Mouse (Mus musculus): ENCODE results near the gene Sec22a. TPM values are rescaled to one million over a fixed set of nuclear protein-coding genes. Genes with fewer than 3 reads are reported as not detected.

Sec22a gene
- polyA plus RNA-seq, 1 experiment from 2014 or later, result 20.0 TPM

DNA sequence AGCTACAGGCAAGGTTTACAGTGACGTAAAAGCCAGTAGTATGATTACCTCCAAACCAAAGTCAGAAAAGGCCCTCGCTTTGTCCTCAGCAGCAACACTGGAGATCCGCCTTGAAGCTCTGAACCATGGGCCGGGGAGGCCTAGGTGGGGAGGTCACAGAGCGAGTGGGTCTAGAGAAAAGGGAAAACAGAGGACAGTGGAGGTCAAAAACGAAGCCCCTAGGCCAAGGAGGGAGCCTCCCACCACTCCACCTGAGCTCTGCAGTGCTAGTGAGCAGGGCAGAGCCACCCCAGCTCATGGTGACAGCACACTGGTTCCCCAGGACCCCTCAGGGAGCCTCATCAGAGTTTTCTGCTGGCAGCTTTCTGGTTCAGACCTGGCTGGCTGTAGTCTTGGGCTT lies 55.7 kb downstream of the Sec22a start:
- H3K4me2 ChIP-seq, result no peak overlapping the region
- no peak for DNase-seq (ENCODE audit: low spot score)
- no peak overlapping the region for H3K4me3 ChIP-seq (ENCODE audit: low read depth, low read length)
- H3K4me1 ChIP-seq (replicated peaks; ENCODE audit: control insufficient read depth, insufficient read depth, low read length), result no peaks in the 10 kb centered on the region
- no peak overlapping the region for H3K27ac ChIP-seq (ENCODE audit: low read depth, low read length)
- no peaks in the 10 kb centered on the region for H3K36me3 ChIP-seq (ENCODE audit: control insufficient read depth, insufficient read depth, low read length)
- 85% methylated on average over 6 of the region's 6 CpGs for WGBS
- H3K9ac ChIP-seq (ENCODE audit: low read depth, low read length), result no peak overlapping the region
- ATAC-seq (replicated peaks; ENCODE audit: low FRiP score), result no peak
- H3K9me3 ChIP-seq (ENCODE audit: control insufficient read depth, low read length), result no peaks in the 10 kb centered on the region
- no peaks in the 10 kb centered on the region for H3K27me3 ChIP-seq (replicated peaks; ENCODE audit: control insufficient read depth, insufficient read depth, low read length)

GRCm38 (mm10) chr16:35307331-35307730 lies 56.4 kb downstream of the Sec22a start:
- Histone ChIP-seq H3K27ac (ENCODE audit: low read depth, low read length) (no peak overlapping the region), H3K9ac (ENCODE audit: low read depth, low read length) (no peak overlapping the region), H3K27me3 (replicated peaks; ENCODE audit: control insufficient read depth, insufficient read depth, low read length) (no peaks in the 10 kb centered on the region), H3K4me2 (no peak overlapping the region), H3K4me3 (ENCODE audit: low read depth, low read length) (no peak overlapping the region), H3K9me3 (ENCODE audit: control insufficient read depth, low read length) (no peaks in the 10 kb centered on the region), H3K36me3 (ENCODE audit: control insufficient read depth, insufficient read depth, low read length) (no peaks in the 10 kb centered on the region), H3K4me1 (replicated peaks; ENCODE audit: control insufficient read depth, insufficient read depth, low read length) (no peaks in the 10 kb centered on the region)
- ATAC-seq (replicated peaks; ENCODE audit: low FRiP score) (no peak), DNase-seq (ENCODE audit: low spot score) (peak; percentile 5)
- 77% methylated on average over 2 of the region's 2 CpGs for WGBS

DNA sequence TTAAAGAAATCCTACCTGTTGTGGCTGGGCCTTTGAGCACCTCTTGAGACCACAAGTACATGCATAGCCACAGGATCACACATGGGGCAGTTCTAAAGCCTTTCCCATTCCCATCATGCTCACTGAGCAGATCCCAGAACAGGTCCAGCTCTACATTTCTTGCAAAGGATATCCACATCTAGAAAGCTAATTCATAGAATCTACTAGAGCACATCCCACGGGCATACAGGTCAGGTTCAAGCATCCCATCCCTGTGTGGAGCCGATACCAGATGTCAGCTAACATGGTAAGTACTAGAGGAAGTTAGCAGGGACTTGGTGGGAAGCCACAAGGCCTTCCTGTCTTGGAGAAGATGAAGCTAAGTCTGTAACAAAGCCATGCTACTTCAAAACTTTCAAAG lies 57.1 kb downstream of the Sec22a start:
- Histone ChIP-seq H3K4me1 (replicated peaks; ENCODE audit: control insufficient read depth, insufficient read depth, low read length) (no peaks in the 10 kb centered on the region), H3K9ac (ENCODE audit: low read depth, low read length) (no peak overlapping the region), H3K27me3 (replicated peaks; ENCODE audit: control insufficient read depth, insufficient read depth, low read length) (no peaks in the 10 kb centered on the region), H3K36me3 (ENCODE audit: control insufficient read depth, insufficient read depth, low read length) (no peaks in the 10 kb centered on the region), H3K9me3 (ENCODE audit: control insufficient read depth, low read length) (no peaks in the 10 kb centered on the region), H3K4me2 (no peak overlapping the region), H3K4me3 (ENCODE audit: low read depth, low read length) (no peak overlapping the region), H3K27ac (ENCODE audit: low read depth, low read length) (no peak overlapping the region)
- 79% methylated on average over 2 of the region's 2 CpGs for WGBS
- DNase-seq (ENCODE audit: low spot score) (peak; percentile 5), ATAC-seq (replicated peaks; ENCODE audit: low FRiP score) (no peak)

- no peak overlapping the region for H3K27ac ChIP-seq (ENCODE audit: low read depth, low read length)
- DNase-seq (ENCODE audit: low spot score) (peak; percentile 22), ATAC-seq (replicated peaks; ENCODE audit: low FRiP score) (no peak)
- no peak overlapping the region for H3K4me2 ChIP-seq
- H3K9ac ChIP-seq (ENCODE audit: low read depth, low read length), result no peak overlapping the region
- H3K9me3 ChIP-seq (ENCODE audit: control insufficient read depth, low read length), result no peaks in the 10 kb centered on the region
- 80% methylated on average over 7 of the region's 7 CpGs for WGBS
- no peaks in the 10 kb centered on the region for H3K36me3 ChIP-seq (ENCODE audit: control insufficient read depth, insufficient read depth, low read length)
- no peaks in the 10 kb centered on the region for H3K4me1 ChIP-seq (replicated peaks; ENCODE audit: control insufficient read depth, insufficient read depth, low read length)
- no peaks in the 10 kb centered on the region for H3K27me3 ChIP-seq (replicated peaks; ENCODE audit: control insufficient read depth, insufficient read depth, low read length)
- no peak overlapping the region for H3K4me3 ChIP-seq (ENCODE audit: low read depth, low read length)
These were observed 58.5 kb downstream of the Sec22a start for GRCm38 (mm10) chr16:35305226-35305625.

GRCm38 (mm10) chr16:35304416-35304815 lies 59.3 kb downstream of the Sec22a start:
- no peaks in the 10 kb centered on the region for H3K27me3 ChIP-seq (replicated peaks; ENCODE audit: control insufficient read depth, insufficient read depth, low read length)
- no peaks in the 10 kb centered on the region for H3K9me3 ChIP-seq (ENCODE audit: control insufficient read depth, low read length)
- no peaks in the 10 kb centered on the region for H3K36me3 ChIP-seq (ENCODE audit: control insufficient read depth, insufficient read depth, low read length)
- 84% methylated on average over 5 of the region's 5 CpGs for WGBS
- H3K27ac ChIP-seq (ENCODE audit: low read depth, low read length), result no peak overlapping the region
- H3K4me2 ChIP-seq, result no peak overlapping the region
- H3K9ac ChIP-seq (ENCODE audit: low read depth, low read length), result no peak overlapping the region
- DNase-seq (ENCODE audit: low spot score) (no peak), ATAC-seq (replicated peaks; ENCODE audit: low FRiP score) (no peak)
- H3K4me3 ChIP-seq (ENCODE audit: low read depth, low read length), result no peak overlapping the region
- no peaks in the 10 kb centered on the region for H3K4me1 ChIP-seq (replicated peaks; ENCODE audit: control insufficient read depth, insufficient read depth, low read length)

DNA sequence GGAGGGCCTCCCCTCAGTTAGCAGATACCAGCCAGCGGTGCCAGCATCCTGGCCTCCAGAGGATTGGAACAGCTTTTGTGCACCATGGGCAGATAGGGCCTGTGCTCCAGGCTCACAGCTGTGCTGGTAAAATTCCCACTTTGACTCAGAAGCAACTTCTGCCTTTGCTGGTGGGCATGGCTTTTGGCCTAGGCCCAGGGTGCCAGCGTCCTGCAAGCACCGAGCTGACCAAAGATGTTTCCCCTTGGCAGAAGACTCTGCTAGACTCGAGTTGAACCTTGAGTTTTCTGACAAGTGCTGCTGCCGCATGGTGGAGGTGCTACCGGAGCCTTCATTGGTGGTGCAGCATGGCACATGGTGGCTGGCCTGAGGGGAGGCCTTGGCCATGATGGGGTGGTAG lies 60.0 kb downstream of the Sec22a start:
- WGBS, result 86% methylated on average over 6 of the region's 6 CpGs
- DNase-seq (ENCODE audit: low spot score) (no peak), ATAC-seq (replicated peaks; ENCODE audit: low FRiP score) (no peak)
- Histone ChIP-seq H3K4me1 (replicated peaks; ENCODE audit: control insufficient read depth, insufficient read depth, low read length) (no peaks in the 10 kb centered on the region), H3K27ac (ENCODE audit: low read depth, low read length) (no peak overlapping the region), H3K27me3 (replicated peaks; ENCODE audit: control insufficient read depth, insufficient read depth, low read length) (no peaks in the 10 kb centered on the region), H3K4me3 (ENCODE audit: low read depth, low read length) (no peak overlapping the region), H3K4me2 (no peak overlapping the region), H3K9ac (ENCODE audit: low read depth, low read length) (no peak overlapping the region), H3K36me3 (ENCODE audit: control insufficient read depth, insufficient read depth, low read length) (no peaks in the 10 kb centered on the region), H3K9me3 (ENCODE audit: control insufficient read depth, low read length) (no peaks in the 10 kb centered on the region)

- no peak overlapping the region for H3K27ac ChIP-seq (ENCODE audit: low read depth, low read length)
- no peaks in the 10 kb centered on the region for H3K4me1 ChIP-seq (replicated peaks; ENCODE audit: control insufficient read depth, insufficient read depth, low read length)
- no peak overlapping the region for H3K4me2 ChIP-seq
- no peaks in the 10 kb centered on the region for H3K36me3 ChIP-seq (ENCODE audit: control insufficient read depth, insufficient read depth, low read length)
- no peak overlapping the region for H3K9ac ChIP-seq (ENCODE audit: low read depth, low read length)
- DNase-seq (ENCODE audit: low spot score), result peak; percentile 50
- no peak for ATAC-seq (replicated peaks; ENCODE audit: low FRiP score)
- H3K9me3 ChIP-seq (ENCODE audit: control insufficient read depth, low read length), result no peaks in the 10 kb centered on the region
- no peak overlapping the region for H3K4me3 ChIP-seq (ENCODE audit: low read depth, low read length)
- H3K27me3 ChIP-seq (replicated peaks; ENCODE audit: control insufficient read depth, insufficient read depth, low read length), result no peaks in the 10 kb centered on the region
- 43% methylated on average over 7 of the region's 7 CpGs for WGBS
These were observed 61.1 kb downstream of the Sec22a start for GRCm38 (mm10) chr16:35302441-35303280.

DNA sequence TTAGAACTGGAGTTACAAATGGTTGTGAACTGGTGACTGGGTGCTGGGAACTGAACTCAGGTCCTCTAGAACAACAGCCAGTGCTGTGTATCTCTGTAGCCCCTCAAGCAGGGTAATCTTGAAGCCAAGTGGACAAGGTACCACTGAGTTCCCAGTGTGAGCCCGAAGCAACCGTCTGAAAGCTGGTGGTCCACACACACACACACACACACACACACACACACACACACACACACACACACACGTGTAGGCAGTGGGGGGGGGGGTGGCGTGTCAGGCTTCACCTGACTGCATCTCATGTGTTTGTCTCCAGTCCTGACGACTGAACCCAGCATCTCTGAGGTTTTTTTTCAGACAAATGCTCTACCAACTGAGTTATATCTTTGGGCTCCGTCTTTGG lies 63.6 kb downstream of the Sec22a start:
- Histone ChIP-seq H3K27ac (ENCODE audit: low read depth, low read length) (no peak overlapping the region), H3K4me3 (ENCODE audit: low read depth, low read length) (no peak overlapping the region), H3K9ac (ENCODE audit: low read depth, low read length) (no peak overlapping the region), H3K4me2 (no peak overlapping the region), H3K27me3 (replicated peaks; ENCODE audit: control insufficient read depth, insufficient read depth, low read length) (no peaks in the 10 kb centered on the region), H3K36me3 (ENCODE audit: control insufficient read depth, insufficient read depth, low read length) (no peaks in the 10 kb centered on the region), H3K4me1 (replicated peaks; ENCODE audit: control insufficient read depth, insufficient read depth, low read length) (no peaks in the 10 kb centered on the region), H3K9me3 (ENCODE audit: control insufficient read depth, low read length) (no peaks in the 10 kb centered on the region)
- 87% methylated on average over 6 of the region's 6 CpGs for WGBS
- no peak for ATAC-seq (replicated peaks; ENCODE audit: low FRiP score)
- no peak for DNase-seq (ENCODE audit: low spot score)

DNA sequence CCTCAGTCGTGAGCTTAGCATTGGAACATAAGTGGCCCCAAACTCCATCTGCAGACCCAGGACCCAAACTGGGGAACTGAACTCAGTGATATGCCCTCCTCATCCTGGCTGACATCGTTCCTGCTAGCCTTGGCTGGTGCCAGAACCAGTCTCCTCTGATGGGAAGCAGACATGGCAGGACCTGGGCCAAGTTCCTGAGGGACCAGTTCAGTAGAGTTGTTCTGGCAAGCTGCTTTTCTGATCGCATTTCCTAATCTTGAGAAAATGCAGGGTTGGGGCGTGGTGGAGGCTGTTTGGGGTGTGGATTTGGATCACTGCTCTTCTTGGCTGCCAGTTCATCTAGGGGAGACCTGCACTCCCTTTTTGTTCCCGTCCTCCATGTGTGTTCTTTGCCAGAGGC lies 65.9 kb downstream of the Sec22a start:
- ATAC-seq (replicated peaks; ENCODE audit: low FRiP score), result no peak
- WGBS, result 70% methylated on average over 5 of the region's 5 CpGs
- Histone ChIP-seq H3K4me3 (ENCODE audit: low read depth, low read length) (no peak overlapping the region), H3K9me3 (ENCODE audit: control insufficient read depth, low read length) (no peaks in the 10 kb centered on the region), H3K9ac (ENCODE audit: low read depth, low read length) (no peak overlapping the region), H3K4me2 (no peak overlapping the region), H3K4me1 (replicated peaks; ENCODE audit: control insufficient read depth, insufficient read depth, low read length) (no peaks in the 10 kb centered on the region), H3K36me3 (ENCODE audit: control insufficient read depth, insufficient read depth, low read length) (no peaks in the 10 kb centered on the region), H3K27me3 (replicated peaks; ENCODE audit: control insufficient read depth, insufficient read depth, low read length) (no peaks in the 10 kb centered on the region), H3K27ac (ENCODE audit: low read depth, low read length) (no peak overlapping the region)
- no peak for DNase-seq (ENCODE audit: low spot score)
